Mouse (Mus musculus) bone marrow macrophage, adult 2 months (primary cell): Measurements from ENCODE around the gene Kif2c.

Source experiments
- CTCF ChIP-seq: IDR thresholded peaks from 2 replicates; pipeline ENCODE4 v1.5.1; 2012; ENCODE audit warnings: low read depth, mild to moderate bottlenecking, low read length, moderate library complexity
- POLR2A ChIP-seq: IDR thresholded peaks from 2 replicates; pipeline ENCODE4 v1.6.1; 2012; ENCODE audit warnings: mild to moderate bottlenecking, low read depth, low read length, borderline replicate concordance

DNA sequence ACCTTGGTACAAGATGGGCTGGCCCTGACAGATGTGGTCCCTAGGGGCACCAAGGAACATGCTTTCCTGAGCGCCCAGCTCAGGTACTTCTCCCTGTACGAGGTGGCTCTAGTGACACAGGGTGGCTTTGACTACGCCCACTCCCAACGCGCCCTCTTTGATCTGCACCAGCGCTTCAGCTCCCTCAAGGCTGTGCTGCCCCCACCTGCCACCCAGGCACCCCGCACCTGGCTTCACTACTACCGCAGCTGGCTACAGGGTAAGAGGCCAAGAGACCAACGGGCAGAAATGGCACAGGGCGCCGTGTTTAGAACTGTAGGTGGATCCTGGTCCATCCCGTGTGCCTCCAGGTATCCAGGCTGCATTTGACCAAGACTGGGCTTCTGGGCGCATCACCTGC is 72.2 kb downstream of the Kif2c start:
- TF ChIP-seq POLR2A (no peak), CTCF (no peak)
